Mouse (Mus musculus) left cerebral cortex, adult 8-10 months (tissue): Measurements from ENCODE around the gene Apoc4. TPM values are rescaled to one million over a fixed set of nuclear protein-coding genes. Genes with fewer than 3 reads are reported as not detected.

Experiments used
- DNase-seq, 2 experiments: peaks; one replicate each; pipeline ENCODE4 v3.0.0; 2022; ENCODE audit warnings: low spot score in 2 of 2
- total RNA-seq, 4 experiments: library from RNA; stranded (reverse); gene quantifications; 2 replicates each; pipeline ENCODE4 v1.2.4; 2022

Apoc4 gene
- total RNA-seq, 4 experiments from 2014 or later = 0.81 TPM; not detected in 3

GRCm38 (mm10) chr7:19678901-19679300 lies 2.4 kb downstream of the Apoc4 start:
- no peak for DNase-seq

GRCm38 (mm10) chr7:19677872-19678271 lies 3.4 kb downstream of the Apoc4 start, which contains the start of gene Apoc2:
TSS of gene Apoc2 (minus strand) at chr7:19677941.
- DNase-seq = no peak

GRCm38 (mm10) chr7:19676662-19677061 lies 4.6 kb downstream of the Apoc4 start:
- DNase-seq = no peak

GRCm38 (mm10) chr7:19675824-19676223 lies 5.5 kb downstream of the Apoc4 start:
- no peak for DNase-seq

GRCm38 (mm10) chr7:19673083-19673699 lies 8.1 kb downstream of the Apoc4 start:
- DNase-seq = no peak

GRCm38 (mm10) chr7:19671511-19671910 lies 9.8 kb downstream of the Apoc4 start:
- DNase-seq = no peak

GRCm38 (mm10) chr7:19668947-19669721 lies 12.1 kb downstream of the Apoc4 start:
- peak; percentile 70 to 92 for DNase-seq

- DNase-seq = no peak
These were observed 13.8 kb downstream of the Apoc4 start for GRCm38 (mm10) chr7:19667434-19667833.

- no peak for DNase-seq
These were observed 14.5 kb downstream of the Apoc4 start for GRCm38 (mm10) chr7:19666750-19667149.

- DNase-seq = peak; percentile 96 to 98
These were observed 16.1 kb downstream of the Apoc4 start, which contains the start of gene Clptm1 for GRCm38 (mm10) chr7:19664955-19665841. TSS of gene Clptm1 (minus strand) at chr7:19665033.

- peak in 1 of 2 experiments; percentile 21 for DNase-seq
These were observed 16.8 kb downstream of the Apoc4 start for GRCm38 (mm10) chr7:19664455-19664954.

- DNase-seq = peak in 1 of 2 experiments; percentile 25
These were observed 17.3 kb downstream of the Apoc4 start for GRCm38 (mm10) chr7:19663940-19664339.

GRCm38 (mm10) chr7:19652614-19653013 lies 28.7 kb downstream of the Apoc4 start:
- no peak for DNase-seq

GRCm38 (mm10) chr7:19651063-19651786 lies 30.1 kb downstream of the Apoc4 start:
- no peak for DNase-seq

GRCm38 (mm10) chr7:19641223-19641622 lies 40.1 kb downstream of the Apoc4 start:
- no peak for DNase-seq

- DNase-seq = no peak
These were observed 46.0 kb downstream of the Apoc4 start for GRCm38 (mm10) chr7:19635074-19635827.

- DNase-seq = no peak
These were observed 46.7 kb downstream of the Apoc4 start for GRCm38 (mm10) chr7:19634591-19634990.

GRCm38 (mm10) chr7:19633855-19634254 lies 47.4 kb downstream of the Apoc4 start:
- no peak for DNase-seq

- DNase-seq = no peak
These were observed 48.1 kb downstream of the Apoc4 start for GRCm38 (mm10) chr7:19633197-19633596.

GRCm38 (mm10) chr7:19632720-19633119 lies 48.6 kb downstream of the Apoc4 start:
- no peak for DNase-seq
